Mouse (Mus musculus) cerebellum, adult 9-10 months (tissue): ENCODE data around the gene Asb1.

ENCODE experiments used
- DNase-seq: peaks from one replicate; pipeline ENCODE4 v3.0.0; 2022

The Asb1 gene

DNA sequence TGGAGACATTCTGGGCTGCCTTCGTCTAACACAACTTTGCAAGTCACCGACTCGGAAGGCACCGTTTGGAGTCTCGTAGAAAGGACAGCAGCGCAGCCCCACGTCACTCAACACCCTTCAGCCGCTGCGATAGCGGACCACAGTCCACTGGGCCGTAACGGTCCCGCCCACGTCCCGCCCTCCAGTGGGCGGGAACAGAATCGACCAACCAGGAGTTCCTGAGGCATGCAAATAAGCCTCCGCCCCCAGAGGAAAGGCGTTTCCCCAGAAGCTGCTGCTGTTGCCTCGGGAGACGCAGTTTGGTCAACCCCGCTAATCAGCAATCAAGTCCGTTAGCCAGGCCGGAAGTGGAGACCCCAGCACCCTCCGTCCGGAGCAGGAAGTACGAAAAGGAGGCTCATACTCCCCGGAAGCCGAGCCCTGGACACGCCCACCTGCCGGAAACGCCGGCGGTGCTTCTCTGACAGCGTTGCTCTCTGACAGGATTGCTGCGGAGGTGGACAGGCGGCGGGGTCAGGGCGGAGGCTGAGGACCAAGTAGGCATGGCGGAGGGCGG lies at the start of gene Asb1:
TSS of gene Asb1 (plus strand) at position 274 of the 556 bp plus-strand sequence.
- peak; percentile 93 for DNase-seq

DNA sequence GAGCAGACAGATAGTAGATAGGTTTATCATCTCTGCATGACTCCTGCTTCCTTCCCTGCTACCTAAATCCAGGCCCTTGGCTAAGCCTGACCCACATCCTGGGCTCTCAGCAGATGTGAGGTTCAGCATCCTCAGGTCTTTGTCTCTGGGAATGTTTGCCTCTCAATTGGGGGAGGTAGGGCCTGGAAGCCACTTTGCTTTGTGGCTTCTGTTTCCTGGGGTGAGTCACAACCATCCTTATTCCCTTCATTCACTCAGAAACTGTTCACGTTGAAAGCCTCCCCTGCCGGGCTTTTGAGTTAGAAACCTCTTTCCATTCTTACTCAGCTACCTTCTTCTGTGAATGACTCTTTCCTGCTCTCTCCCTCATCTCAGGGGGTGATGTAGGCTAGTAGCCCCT lies 47.6 kb upstream of the Asb1 start:
- DNase-seq: no peak

GRCm38 (mm10) chr1:91493938-91494337 lies 46.4 kb upstream of the Asb1 start:
- DNase-seq: no peak

DNA sequence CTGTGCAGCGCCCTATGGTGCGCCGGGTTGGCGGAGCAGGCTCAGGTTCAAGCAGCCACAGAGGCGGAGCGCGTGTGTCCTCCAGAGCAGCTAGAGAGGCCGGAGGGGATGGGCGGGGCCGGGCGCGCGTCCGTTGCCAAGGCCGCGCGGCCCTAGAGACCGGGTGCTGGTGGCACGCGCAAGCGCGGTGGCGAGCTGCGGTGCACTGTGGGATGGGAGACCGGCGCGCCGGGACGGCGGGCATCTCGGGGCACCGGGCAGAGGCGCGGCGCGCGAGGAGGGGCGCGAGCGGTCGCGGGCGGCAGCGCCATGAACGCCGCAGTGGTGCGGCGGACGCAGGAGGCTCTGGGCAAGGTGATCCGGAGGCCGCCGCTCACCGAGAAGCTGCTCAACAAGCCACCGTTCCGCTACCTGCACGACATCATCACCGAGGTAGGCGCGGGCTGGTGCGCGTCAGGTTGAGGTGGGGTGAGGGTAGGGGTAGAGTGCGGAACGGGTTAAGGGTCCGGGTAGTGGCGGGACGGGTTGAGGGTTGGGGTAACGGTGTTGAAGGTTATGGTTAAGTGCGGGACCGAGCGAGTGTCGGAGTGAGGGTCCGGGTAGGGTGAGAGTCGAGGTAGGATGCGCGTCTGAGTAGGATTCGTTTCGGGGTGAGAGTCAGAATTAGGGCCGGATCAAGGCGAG lies 45.7 kb upstream of the Asb1 start, which contains the start of gene Traf3ip1:
TSS of gene Traf3ip1 (plus strand) at position 191 of the 684 bp plus-strand sequence.
- DNase-seq: peak; percentile 93

DNA sequence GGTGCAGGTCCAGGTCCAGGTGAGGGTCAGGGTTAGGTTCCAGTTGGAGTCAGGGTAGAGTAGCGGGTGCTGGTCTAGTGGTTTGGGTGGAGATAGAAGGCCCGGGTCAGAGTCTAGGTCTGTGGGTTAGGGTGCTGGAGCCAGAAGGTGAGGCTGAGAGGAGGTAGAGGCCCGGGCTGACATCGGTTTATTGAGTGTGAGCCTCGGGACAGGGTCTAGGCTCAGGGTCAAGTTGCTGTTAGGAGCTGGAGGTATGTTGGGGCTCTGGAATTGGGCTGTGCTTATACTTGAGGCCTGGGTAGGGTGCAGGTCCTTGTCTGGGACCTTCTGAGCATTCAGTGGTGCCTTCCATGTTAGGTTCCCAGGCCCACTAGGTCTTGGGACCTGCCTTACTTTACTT lies 45.0 kb upstream of the Asb1 start:
- peak; percentile 25 for DNase-seq

DNA sequence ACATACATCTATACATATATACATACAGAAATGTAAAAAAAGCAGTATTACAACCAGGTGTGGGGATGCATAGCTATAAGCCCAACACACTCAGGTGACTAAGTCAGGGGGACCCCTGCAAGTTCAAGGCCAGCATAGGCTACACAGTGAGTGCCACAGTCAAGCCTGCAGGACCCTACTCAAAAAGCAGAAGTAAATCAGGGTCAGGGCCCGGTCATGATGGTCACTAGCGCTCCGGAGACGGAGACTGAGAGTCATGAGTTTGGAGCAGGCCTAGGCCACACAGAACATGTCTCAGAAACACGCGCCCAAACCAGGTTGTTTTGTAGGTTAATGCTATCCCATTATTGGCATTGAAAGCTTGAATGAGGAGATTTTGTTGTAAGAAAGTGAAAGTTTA lies 41.8 kb upstream of the Asb1 start:
- no peak for DNase-seq

- DNase-seq: no peak
These were observed 35.7 kb upstream of the Asb1 start for GRCm38 (mm10) chr1:91504615-91505014.

GRCm38 (mm10) chr1:91514916-91515315 lies 25.4 kb upstream of the Asb1 start:
- no peak for DNase-seq

DNA sequence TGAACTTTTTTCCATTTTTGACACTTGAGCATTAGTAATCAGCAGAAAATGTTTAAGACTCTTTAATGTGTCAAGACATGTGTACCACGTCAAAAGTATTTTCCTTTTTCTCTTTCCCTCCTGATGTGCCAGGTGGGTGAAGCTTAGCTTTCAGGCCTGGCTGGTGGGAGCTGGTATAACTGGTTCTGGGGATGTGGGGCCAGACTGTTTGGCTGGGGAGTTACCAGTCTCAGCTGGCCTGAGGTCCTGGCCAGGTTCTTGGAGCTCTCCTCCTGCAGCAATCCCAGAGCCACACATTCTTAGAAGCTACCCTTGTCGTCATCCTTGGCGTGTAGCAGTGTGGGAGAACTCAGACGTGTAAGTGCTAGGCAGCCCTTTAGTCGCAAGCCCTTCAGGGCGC lies 24.7 kb upstream of the Asb1 start:
- no peak for DNase-seq

DNA sequence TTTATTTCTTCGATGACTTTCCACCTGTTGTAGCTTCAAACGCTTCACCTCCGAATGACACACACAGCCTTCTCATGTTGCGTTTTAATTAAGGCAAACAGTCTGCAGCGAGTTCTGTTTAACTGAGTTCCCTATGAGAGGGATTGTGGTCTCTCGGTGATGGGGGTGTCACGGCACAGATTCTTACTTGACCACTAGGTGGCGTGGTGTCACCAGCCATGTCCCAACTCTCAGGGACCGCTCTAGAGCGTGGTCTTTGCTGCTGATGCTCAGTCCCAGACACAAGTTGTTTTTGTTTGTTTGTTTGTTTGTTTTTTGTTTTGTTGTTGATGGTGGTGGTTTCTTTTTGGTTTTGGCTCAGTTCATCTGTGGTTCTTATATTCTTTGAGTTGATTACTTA lies 16.6 kb upstream of the Asb1 start:
- peak; percentile 58 for DNase-seq

DNA sequence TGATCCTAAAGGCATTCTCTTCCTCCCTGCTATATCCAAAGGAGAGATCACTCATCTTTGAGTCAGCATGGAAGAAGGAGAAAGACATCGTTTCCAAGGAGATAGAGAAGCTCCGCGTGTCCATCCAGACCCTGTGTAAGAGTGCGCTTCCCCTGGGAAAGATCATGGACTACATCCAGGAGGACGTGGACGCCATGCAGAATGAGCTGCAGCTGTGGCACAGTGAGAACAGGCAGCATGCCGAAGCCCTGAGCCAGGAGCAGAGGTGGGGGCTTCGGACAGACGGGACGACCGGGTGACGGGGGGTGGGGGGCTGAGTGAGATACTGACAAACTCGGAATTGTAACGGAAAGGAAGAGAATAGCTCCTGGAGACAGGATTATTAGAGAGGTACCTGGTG lies 14.5 kb upstream of the Asb1 start:
- no peak for DNase-seq

- DNase-seq: no peak
These were observed 10.2 kb upstream of the Asb1 start for GRCm38 (mm10) chr1:91530166-91530565.

DNA sequence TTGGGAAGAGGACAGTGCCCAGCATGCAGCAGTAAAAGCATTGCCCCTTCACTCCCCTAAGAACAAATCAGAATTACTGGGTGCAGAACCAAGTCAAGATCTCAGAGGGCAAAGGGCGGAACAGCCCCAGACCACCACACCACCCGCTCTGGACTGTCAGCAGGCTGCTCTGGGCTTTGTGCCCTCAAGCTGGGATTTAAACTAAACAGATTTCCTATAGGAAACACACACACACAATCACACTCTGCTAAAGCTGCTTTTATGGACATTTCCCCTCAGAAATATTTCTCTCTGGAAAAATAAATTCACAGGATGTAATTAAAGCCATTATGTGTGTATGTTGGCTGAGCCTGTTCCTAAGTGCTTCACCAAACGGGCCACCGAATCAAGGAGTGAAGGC lies 8.1 kb upstream of the Asb1 start:
- no peak for DNase-seq

GRCm38 (mm10) chr1:91532892-91533291 lies 7.5 kb upstream of the Asb1 start:
- no peak for DNase-seq

- no peak for DNase-seq
These were observed 6.9 kb upstream of the Asb1 start for GRCm38 (mm10) chr1:91533483-91533882.

DNA sequence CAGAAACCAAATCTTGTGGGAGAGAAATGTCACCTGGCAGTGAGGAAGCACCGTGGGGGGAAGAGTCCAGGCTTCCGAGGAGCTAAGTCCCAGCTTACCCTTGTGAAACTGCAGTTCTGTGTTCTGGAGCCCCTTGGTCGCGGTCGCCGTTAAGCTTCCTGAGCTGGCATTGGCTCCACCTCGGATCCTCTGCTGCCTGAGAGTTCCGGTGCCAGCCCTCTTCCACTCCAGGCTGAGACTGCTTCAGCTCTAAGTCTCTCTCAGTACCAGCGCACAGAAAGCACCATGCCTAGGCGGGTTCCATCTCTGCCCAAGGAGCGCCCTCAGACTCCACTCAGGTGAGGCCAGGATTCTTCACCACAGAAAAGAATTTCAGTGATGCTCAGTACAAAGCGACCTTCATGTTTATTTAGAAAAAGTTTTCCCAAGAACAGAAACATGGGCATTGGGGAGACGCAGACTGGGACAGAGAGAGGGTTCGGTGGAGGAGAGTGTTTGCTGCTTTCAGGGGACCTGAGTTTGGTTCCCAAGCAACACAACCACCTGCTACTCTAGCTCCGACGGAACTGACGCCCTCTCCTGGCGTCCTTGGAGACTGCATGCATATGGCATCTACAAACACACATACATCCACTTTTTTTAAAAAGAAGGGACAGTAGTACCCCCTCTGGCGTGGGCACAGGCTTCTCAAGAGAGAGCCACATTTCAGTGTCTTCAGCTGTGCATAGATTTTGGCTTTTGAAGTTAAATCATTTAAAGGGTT lies 6.2 kb upstream of the Asb1 start:
- DNase-seq: no peak

DNA sequence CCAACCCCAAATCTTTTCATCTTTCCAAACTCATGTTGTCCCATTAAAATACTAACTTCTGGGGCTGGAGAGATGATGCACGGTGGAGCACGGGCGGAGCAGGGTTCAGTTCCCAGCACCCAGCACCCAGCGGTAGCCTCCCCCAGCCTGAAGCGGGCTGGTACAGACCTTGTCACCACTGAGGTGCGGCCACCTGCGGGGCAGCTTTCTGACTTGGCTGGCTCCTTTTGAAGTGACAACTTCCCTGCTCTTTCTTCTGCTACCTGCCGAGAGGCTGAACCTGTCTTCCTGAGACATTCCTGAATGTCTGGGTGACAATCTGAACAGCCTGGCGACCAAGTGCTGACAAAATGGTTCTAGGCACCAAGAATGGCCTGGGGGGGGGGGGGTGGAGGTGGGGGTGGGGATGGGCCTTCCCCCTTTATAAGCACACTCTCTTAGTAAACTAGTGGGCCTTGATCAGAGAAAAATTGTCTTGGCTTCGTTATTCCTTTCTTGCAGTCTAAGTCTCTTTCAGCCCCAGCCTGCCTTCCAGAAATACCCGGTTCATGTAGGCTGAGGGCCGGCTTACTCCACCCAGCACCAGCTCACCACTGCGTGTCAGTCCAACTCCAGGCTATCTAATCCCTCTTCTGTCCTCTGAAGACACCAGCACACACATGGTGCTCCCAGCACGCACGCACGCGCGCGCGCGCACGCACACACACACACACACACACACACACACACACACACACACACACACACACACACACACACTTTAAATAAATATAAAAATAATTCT lies 2.4 kb upstream of the Asb1 start:
- DNase-seq: no peak

DNA sequence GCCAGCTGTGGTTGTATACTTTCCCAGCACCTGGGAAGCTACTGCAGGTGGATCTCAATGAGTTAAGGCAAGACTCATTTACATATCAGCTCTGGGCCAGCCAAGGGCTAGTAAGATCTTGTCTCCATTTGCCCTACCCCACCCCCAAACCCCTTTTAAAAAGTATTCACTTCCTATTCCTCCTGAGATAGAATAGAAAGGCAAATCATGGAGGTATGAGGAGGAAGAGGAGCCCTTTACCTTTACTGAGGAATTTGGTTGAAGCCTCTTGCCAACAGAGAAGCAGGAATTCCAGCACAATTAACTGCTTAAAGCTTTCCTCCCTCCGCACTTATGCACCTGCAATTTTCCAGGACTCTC lies 1.8 kb upstream of the Asb1 start:
- no peak for DNase-seq

DNA sequence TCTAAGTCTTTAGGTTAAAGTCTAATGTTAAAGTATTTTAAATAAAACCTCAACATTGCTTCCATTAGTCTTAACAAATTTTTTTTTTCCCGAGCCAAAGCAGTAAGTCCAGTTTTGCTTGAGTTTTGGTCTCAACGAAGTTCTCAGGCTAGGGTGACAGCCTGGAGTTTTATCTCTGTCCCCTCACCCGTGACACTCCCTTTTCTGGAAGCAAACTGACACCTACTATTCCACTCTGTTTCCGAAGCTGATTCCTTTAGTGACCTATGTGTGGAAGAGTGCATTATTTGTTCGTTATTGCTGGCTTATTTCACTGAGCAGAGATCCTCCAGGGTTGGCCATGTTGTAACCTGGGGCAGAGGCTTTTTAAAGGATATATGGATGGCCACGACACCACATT lies 1.1 kb upstream of the Asb1 start:
- no peak for DNase-seq

DNA sequence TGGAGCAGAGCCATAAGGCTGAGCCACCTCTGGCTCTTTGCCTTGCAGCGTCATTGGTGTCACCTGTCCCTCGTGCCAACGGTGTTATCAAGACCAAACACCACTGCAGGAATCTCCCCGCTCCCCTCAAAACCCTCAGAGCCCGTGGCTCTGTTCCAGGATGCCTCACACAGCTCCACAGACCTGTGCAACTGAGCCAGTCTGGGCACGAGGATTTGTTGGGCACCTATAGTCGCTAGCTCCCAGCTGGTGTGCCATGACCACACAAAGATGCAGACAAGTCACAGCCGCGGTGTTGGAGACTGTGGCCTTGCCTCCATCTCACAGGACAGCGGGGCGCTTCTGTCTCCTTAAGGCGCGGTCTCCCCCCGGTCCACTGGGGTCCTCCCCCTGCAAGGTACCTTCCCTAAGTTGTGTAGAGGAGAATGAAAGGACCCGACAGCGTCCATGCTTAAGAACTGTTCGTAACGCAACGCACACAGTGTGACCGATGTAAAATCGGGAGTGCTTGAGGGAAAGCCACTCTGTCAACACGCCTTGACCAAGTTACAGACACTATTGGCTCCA lies 557 bp upstream of the Asb1 start:
- DNase-seq: peak; percentile 60

- no peak for DNase-seq
These were observed 773 bp downstream of the Asb1 start for GRCm38 (mm10) chr1:91541042-91541592.

DNA sequence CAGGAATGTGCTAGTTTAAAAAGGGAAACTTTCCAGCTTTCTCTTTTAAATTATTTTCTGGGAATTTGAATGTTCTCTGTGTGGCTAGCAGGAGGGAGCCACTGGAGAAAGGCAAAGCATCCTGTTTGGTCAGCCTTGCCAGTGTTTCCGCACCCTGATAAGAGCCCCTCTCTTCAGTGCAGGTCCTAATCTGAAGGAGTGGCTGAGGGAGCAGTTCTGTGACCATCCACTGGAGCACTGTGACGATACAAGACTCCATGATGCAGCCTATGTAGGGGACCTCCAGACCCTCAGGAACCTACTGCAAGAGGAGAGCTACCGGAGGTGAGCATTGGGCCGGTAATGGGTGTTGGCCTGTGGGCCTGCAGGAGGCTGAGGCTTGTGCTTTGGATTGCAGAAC lies 3.6 kb downstream of the Asb1 start:
- DNase-seq: no peak

DNA sequence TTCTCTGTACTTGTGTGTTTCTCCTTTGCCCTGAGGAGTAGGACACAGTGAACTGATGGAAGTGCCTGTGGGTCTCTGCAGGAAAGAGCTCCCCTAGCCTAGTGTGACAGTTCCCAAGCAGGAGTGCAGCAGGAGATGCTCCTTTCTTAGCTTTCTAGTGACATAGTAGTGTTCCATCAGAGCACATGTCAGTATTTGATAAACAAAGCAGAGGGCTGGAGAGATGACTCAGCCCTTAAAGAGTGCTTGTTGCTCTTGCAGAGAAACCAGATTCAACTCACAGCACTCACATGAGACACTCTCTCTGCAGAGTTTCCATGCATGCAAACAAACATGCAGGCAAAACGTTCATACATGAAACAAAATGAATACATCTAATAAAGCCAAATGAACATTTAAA lies 4.9 kb downstream of the Asb1 start:
- no peak for DNase-seq
